Mouse (Mus musculus) left cerebral cortex, postnatal 4 days (tissue): Measurements from ENCODE around the gene Vmn2r43. TPM values are rescaled to one million over a fixed set of nuclear protein-coding genes. Genes with fewer than 3 reads are reported as not detected.
"Not testable (repeated sequence)": the region's sequence is repeated elsewhere in the genome, so short reads cannot be mapped to it uniquely, and the experiment has no call there.

Experiments used
- DNase-seq: peaks from one replicate; pipeline ENCODE4 v3.0.0-alpha.2; 2022
- intact Hi-C: fragments of 180-260 bp; cut with DNase I; formaldehyde crosslinking; loops from one replicate; pipeline ENCODE4 v1.15.1; 2025
- total RNA-seq, 2 experiments: library from RNA; stranded (reverse); gene quantifications; 2 replicates each; pipeline ENCODE4 v1.2.3; 2021

The Vmn2r43 gene
- not detected for total RNA-seq

DNA sequence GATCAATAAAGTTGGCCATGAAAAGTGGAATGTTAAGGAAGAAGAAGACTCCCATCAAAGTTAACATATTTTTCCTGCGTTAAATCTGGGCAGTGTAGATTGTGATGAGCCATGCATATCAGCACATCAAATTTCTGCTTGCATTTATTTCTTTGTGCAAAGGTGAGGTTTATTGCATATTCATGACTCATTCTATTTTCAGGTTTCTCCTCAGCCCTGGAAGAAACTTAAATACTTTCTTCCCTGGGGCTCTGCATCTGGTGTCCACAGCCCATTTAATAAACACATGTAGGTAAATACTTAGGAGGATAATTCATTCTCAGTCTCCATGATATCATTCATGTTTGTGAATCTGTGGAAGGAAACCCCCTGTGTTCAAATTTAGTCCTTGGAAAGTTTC, at the start of gene Vmn2r43:
Vmn2r43 (minus strand) TSS at position 101 of the 400 bp plus-strand sequence.
- DNase-seq, intact Hi-C loops: not testable (repeated sequence)

DNA sequence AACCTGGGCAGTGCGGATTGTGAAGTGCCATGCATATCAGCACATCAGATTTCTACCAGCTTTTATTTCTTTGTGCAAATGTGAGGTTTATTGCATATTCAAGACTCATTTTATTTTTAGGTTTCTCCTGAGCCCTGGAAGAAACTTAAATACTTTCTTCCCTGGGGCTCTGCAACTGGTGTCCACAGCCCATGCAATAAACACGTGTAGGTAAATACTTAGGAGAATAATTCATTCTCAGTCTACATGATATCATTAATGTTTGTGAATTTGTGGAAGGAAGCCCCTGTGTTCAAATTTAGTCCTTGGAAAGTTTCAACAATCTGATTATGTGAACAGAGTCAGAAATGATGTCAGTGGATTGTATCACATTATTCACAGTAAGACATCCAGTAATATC, 60.2 kb downstream of the Vmn2r43 start, which contains the start of gene Vmn2r42:
Vmn2r42 (minus strand) TSS at position 101 of the 400 bp plus-strand sequence.
- DNase-seq, intact Hi-C loops: not testable (repeated sequence)

Other genes starting within 250 kb of the Vmn2r43 start
- gene Vmn2r41, start 98.9 kb downstream of the Vmn2r43 start, total RNA-seq, result not detected
- gene Vmn2r42, start 60.3 kb downstream of the Vmn2r43 start, total RNA-seq, result not detected
- not detected for gene Vmn2r44, start 122.7 kb upstream of the Vmn2r43 start, total RNA-seq
- gene Vmn2r45, start 228.5 kb upstream of the Vmn2r43 start, total RNA-seq, result not detected